Mouse (Mus musculus): ENCODE measurements around the gene Alg12. TPM values are rescaled to one million over a fixed set of nuclear protein-coding genes. Genes with fewer than 3 reads are reported as not detected.

Alg12 gene
- total RNA-seq, 2 experiments from 2014 or later = 10.1 to 11.5 TPM

- no peak for DNase-seq
- intact Hi-C loops (cut with DNase I) = no loop called here
Measured at GRCm38 (mm10) chr15:88855896-88856417, 36.8 kb upstream of the Alg12 start.

- DNase-seq = no peak
- intact Hi-C loops (cut with DNase I) = no loop called here
Measured at GRCm38 (mm10) chr15:88854969-88855830, 36.1 kb upstream of the Alg12 start.

DNA sequence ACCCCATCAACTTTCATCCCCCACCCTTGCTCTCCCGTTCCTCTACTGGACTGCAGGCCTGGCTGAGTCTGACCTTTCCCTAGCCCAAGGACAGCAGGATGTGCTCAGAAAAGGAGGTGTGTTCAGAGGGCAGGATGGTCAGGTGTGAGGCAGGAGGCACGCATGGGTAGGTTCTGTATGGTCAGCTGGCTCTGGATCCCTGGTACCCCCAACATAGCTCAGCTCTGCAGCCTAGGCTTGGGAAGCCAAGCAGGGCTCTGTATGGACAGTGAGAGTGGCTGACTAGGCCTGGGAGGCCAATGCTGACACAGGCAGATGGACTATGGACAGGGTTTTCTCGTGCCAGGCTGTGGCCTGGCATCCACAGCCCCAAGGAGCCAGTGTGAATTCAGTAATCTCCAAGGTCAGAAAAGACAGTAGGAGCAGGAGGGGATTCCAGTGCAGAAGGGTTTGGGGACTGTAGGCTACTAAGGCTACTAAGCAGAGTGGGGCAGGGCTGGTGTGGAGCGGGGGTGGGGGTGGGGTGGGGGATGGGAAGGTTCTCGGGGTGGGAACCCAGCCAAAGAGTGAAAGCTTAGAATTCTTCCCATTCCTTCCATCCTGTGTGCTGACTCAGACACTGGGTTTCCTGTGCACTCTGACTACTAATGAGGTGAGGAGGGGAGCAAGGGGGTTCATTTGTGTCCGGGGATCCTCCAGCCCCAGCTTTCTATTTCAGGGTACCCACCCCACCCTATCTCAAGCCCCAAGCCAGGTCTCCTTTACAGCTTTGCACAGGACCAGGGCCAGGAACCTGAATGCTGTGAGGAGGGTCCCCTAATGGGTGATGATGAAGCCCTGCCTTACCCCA is 35.2 kb upstream of the Alg12 start:
- intact Hi-C loops (cut with DNase I) = no loop called here
- no peak for DNase-seq

DNA sequence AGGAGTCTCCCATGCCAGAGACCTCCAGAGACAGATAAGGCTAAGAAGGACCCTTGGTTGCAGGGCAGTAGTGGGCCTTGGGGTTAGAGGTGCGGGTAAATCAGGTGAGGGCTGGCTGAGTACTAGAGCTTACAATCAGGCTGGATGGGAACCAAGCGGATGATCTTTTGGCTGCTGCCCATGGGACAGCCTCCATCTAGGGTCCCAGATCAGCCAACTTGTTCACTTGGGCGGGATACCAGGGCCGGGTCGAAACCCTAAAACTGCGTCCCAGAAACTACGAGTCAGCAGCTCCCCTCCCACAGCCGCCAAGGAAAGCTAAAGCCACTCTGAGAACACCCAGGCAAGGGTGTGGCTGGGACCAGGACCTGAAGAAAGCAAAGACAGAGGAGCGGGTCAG is 34.0 kb upstream of the Alg12 start:
- no peak for DNase-seq
- intact Hi-C loops (cut with DNase I) = no loop called here

DNA sequence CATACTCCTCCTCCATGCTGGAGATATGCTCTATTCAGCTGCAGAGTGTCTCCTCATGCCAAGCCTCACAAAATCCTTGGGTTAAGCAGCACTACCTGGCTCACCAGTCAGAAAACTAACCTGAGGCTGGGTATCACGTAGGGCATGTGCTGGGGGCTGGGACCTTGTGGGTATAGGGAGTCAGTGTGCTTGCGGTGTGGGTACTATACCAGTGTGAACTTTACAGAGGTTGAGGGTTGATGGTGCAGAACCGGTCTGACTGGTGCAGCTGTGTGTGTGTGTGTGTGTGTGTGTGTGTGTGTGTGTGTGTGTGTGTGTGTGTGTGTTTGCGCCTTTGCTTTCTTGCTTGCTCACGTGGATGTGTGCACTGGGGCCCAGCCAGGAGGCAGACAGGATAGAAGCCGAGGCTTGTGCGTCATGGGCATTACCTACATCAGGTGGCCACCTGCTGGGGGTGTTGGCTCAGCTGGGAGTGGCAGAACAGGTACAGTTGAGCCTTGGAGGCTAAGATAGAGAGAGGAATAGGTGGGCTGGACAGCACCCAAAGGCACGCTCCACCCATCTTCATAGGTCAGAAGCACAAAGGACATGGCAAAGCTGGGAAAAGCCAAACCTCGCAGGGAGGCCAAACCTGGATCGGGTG is 32.5 kb upstream of the Alg12 start:
- intact Hi-C loops (cut with DNase I) = no loop called here

DNA sequence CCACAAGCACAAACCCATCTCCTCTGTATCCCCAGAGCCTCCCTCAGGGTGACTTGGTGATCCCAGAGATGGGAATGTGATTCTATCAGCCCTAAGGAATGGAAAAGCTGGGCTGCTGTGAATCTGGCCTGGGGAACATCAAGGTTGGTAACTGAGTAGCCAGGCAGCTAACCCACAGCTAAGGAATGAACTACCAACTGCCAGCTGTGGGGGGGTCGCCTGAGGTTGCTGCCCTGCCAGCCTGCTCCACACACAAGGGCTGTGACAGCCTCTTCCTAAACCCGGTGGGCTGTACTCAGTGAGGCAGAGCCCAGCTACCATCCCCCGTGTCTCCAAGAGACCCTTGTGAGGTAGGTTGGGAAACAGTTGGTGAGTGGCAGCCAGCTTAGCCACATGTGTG is 32.0 kb upstream of the Alg12 start:
- intact Hi-C loops (cut with DNase I) = no loop called here

More for the DNA sequence above, 32.5 kb upstream of the Alg12 start:
- no peak for DNase-seq

GRCm38 (mm10) chr15:88850146-88850826 is 31.2 kb upstream of the Alg12 start:
- DNase-seq = peak; percentile 84
- intact Hi-C loops (cut with DNase I) = no loop called here

More for the DNA sequence above, 32.0 kb upstream of the Alg12 start:
- no peak for DNase-seq

DNA sequence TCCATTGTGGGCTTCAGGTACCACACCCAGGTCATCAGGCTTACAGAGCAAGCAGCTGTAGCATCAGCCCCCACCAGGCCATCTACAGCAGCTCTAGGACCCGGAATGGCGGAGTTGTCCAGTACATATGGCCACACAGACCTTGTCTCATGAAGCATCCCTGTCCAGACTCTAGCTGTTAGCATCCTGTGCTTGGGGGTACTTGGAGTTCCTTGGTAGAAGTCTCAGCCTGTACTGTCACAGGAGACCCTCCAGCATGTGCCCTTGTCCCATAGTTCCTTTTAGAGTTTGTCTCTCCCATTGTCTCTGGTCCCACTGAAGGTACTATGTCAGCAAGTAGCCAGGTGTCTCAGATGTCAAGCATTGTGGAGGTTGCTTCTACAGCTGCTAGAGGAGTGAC is 30.5 kb upstream of the Alg12 start:
- DNase-seq = no peak
- intact Hi-C loops (cut with DNase I) = no loop called here

GRCm38 (mm10) chr15:88848661-88849060 is 29.5 kb upstream of the Alg12 start:
- intact Hi-C loops (cut with DNase I) = no loop called here
- DNase-seq = no peak

- peak; percentile 54 for DNase-seq
- intact Hi-C loops (cut with DNase I) = no loop called here
Measured at GRCm38 (mm10) chr15:88844966-88845365, 25.8 kb upstream of the Alg12 start.

DNA sequence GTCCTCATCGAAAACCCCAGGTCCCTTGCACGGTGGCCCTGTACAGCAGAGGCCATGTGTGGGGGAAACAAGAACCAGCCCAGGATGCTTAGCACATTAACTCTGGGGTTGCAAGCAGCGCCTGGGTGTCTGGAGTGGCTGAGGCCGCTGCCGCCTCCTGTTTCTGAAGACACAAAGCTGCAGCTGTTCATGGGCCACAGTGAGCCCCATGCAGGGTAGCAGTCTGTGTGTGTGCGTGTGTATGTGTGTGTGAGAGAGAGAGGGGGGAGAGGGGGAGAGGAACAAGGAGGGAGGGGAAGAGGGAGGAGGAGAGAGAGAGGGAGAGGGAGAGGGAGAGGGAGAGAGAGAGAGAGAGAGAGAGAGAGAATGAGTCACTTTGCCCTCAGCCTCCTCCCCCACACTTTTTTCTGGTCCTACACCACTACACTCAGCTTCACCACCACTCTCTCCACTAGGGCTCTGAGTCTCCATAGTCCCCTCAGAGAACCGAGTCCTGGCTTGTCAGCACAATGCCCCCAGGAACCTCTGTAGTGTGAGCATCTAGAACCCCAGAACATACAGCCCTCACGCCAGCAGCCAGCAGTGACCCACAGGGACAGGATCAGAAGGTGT is 24.5 kb upstream of the Alg12 start:
- intact Hi-C loops (cut with DNase I) = no loop called here
- DNase-seq = peak; percentile 66

GRCm38 (mm10) chr15:88842300-88842673 is 23.2 kb upstream of the Alg12 start:
- intact Hi-C loops (cut with DNase I) = no loop called here
- DNase-seq = no peak

- intact Hi-C loops (cut with DNase I) = no loop called here
- DNase-seq = peak; percentile 95
Measured at GRCm38 (mm10) chr15:88841580-88842299, 22.6 kb upstream of the Alg12 start.

GRCm38 (mm10) chr15:88841160-88841559 is 22.0 kb upstream of the Alg12 start:
- DNase-seq = peak; percentile 55
- intact Hi-C loops (cut with DNase I) = no loop called here

GRCm38 (mm10) chr15:88840126-88840525 is 21.0 kb upstream of the Alg12 start:
- peak; percentile 58 for DNase-seq
- intact Hi-C loops (cut with DNase I) = no loop called here

DNA sequence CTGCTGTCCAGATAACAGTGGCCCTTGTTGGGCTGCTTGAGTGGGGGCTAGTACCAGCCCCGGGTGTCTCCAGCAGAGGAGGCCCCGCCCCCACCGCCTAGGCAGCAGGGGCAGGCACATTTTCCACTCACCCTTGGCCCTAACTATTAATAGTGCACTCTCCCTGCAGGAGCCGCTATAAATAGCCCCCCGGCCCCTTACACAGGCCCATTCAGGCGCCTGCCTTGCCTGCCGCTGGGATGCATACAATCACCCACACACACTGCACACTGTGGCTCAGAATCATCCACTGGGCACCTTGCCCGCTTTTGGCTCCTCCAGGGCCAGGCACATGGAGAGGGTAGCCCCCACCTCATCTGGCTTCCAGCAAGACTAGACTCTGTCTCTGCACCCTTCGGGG is 20.2 kb upstream of the Alg12 start:
- intact Hi-C loops (cut with DNase I) = no loop called here
- peak; percentile 88 for DNase-seq

DNA sequence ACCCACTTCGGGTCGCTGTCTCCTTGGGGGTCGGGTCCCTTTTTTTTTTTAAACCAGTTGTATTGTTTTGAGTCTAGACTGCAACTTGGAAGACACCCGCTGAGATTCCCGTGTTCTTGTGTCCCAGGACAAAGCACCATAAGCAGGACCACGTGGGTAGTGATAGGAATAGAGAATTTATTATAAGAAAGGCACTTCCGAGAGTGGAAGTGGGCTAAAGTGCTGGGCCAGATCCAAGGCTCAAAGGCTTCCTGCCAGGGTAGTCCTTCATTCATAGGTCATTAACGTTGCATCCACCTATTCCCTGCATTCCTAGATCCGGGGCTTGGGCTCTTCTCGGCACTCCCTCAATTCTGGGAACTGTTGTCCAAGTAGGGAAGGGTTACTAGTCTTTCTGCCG is 18.9 kb upstream of the Alg12 start:
- no peak for DNase-seq

DNA sequence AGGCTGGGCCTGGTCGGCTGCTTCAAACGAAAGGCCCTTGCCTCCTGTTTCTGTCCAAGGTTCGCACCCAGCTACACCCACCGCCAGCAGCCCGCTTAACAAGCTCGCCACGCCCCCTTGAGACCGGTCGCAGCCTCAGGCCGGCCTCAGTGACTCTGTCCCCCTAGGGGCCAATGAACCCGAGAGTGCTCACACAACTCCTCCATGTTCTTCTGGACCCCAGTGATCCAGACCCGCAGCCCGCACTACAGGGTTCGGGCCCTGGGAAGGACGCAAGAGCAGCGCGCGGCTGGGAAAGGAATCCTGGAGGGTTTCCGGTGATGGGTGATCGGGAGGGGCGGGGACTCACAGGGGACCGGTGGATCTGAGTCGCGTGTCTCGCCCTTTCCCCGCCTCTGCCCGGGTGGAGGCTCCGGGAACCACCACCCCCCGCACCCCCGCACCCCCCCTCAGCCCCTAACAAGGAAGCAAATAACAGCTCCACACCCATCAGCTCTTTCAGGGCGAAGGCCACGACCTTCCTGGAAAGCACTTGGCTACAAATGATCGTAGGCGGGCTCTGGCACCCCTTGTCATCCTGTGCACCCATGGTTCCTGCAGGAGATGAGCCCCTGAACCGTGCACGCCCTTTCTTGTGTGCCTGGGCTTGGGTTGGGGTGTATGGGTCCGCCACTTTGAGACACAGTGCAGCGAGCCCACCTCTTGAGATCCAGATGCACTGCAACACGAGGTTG is 18.2 kb upstream of the Alg12 start:
- intact Hi-C loops (cut with DNase I) = no loop called here
- DNase-seq = no peak

More for the DNA sequence above, 18.9 kb upstream of the Alg12 start:
- intact Hi-C loops (cut with DNase I) = no loop called here

- intact Hi-C loops (cut with DNase I) = no loop called here
- DNase-seq = no peak
Measured at GRCm38 (mm10) chr15:88836571-88836970, 17.5 kb upstream of the Alg12 start.

Measured in left cerebral cortex, postnatal 4 days (tissue).